Mouse (Mus musculus): Measurements from ENCODE around the gene Sfi1. TPM values are rescaled to one million over a fixed set of nuclear protein-coding genes. Genes with fewer than 3 reads are reported as not detected.
"Not testable (repeated sequence)": the region's sequence is repeated elsewhere in the genome, so short reads cannot be mapped to it uniquely, and the experiment has no call there.

The Sfi1 gene
- polyA plus RNA-seq, 1 experiment = 14.1 TPM

DNA sequence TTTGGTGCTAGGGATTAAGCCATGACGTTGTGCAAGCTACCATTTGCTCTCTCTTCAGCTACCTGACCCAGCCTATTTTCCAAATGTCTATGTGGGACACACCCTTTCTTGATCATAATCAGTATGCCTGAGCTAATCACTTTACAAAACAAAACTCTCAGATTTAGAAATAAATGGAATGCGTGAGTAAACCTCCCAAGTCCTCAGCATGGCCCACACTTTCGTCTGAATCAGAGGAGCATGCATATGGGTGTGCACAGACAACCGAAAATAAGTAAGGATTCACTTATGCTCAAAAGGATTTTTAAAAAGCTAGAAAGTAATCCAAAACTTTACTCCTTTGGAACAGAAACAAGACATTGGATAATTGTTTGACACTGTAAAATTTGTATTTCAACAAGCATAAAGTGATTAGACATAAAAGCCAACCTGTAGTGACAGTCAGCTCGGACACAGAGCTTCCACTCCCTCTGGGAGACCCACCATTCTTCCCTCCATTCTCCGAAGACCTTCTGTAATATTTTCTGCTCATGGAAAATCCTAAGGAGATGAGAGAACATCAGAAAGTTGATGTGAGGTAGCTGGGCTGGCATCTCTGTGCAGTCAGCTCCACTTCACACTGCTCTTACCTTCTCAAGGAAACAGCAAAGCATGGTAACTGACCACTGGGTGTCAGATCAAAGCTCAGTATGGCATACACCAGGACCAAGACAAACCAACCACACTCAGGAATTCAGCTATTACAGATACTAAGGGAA is 14.1 kb downstream of the Sfi1 start:
- 84% methylated on average over 6 of the region's 6 CpGs for WGBS
- not testable (repeated sequence) for DNase-seq (ENCODE audit: low read depth, low spot score)

DNA sequence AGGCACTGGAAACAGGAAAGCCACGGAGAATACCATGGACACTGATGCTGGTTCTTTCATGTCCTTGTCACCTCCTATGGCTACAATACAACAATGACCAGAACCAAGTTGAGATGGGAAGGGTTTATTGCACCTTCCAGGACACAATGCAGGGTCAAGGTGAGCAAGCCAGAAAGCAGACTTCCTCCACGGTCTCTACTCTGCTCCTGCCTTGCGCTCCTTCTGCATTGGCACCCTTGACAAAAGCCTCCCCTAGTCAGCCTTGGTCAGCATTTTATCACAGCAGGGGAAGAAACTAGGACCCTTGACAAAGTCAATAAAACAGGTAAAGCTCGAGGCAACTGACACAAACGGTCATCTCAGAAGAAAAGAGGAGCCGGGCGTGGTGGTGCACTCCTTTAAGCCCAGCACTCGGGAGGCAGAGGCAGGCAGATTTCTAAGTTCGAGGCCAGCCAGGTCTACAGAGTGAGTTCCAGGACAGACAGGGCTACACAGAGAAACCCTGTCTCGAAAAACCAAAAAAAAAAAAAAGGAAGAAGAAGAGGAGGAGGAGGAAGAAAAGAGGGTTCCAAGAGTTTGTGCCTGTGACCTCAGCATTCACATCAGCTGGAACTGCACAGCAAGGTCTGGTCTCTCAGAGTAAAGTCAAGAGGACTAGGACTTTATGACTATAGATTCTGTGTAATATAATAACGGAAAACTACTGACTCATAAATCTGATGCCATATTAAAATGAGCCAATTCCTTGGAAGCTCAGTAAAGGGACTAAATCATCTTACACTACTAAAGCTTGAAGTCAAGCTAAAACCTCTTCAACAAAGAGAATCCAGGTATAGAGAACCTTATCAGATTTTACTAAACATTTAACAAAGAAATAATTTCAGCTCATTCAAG is 19.6 kb downstream of the Sfi1 start:
- WGBS = 71% methylated on average over 11 of the region's 11 CpGs
- not testable (repeated sequence) for DNase-seq (ENCODE audit: low read depth, low spot score)

DNA sequence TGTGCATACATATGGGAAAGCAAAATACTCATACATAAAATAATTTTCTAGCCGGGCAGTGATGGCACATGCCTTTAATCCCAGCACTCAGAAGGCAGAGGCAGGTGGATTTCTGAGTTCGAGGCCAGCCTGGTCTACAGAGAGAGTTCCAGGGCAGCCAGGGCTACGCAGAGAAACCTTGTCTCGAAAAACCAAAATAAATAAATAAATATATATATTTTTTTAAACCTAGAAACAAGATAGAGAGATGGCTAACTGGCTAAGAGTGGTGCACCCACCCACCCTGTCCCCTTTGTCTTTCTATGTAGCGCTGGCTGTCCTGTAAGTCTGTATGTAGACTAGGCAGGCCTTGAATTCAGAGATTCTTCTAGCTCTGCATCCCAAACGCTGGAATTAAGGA is 20.7 kb downstream of the Sfi1 start:
- 66% methylated on average over 6 of the region's 6 CpGs for WGBS

DNA sequence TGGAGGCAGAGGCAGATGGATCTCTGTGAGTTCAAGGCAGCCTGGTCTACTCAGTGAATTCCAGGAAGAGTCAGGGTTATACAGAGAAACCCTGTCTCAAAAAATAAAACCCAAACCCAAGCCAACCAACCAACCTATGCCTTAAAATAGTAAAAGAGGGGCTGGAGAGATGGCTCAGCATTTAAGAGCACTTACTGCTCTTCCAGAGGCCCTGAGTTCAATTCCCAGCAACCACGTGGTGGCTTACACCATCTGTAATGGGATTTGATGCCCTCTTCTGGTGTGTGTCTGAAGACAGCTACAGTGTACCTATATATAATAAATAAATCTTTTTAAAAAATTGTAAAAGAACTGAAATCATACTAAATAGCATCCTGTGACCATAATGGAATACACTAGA is 21.3 kb downstream of the Sfi1 start:
- 66% methylated on average over 1 of the region's 1 CpGs for WGBS
- not testable (repeated sequence) for DNase-seq (ENCODE audit: low read depth, low spot score)

More for the DNA sequence above, 20.7 kb downstream of the Sfi1 start:
- not testable (repeated sequence) for DNase-seq (ENCODE audit: low read depth, low spot score)

DNA sequence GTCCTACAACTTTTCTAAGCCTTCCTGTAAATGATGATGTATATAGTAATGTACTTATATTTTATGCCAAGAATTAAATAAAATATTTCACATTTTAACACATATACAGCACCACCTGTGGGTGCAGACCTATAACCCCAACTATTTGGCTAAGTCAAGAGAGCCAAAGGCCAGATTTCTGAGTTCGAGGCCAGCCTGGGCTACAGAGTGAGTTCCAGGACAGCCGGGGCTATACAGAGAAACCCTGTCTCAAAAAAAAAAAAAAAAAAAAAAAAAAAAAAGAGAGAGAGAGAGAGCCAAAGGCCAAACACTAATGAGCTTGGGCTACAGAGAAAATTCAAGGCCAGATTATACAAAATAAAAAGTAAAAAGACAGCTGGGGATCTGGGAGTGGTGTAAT is 24.2 kb downstream of the Sfi1 start:
- WGBS = 65% methylated on average over 2 of the region's 2 CpGs
- DNase-seq (ENCODE audit: low read depth, low spot score) = not testable (repeated sequence)

DNA sequence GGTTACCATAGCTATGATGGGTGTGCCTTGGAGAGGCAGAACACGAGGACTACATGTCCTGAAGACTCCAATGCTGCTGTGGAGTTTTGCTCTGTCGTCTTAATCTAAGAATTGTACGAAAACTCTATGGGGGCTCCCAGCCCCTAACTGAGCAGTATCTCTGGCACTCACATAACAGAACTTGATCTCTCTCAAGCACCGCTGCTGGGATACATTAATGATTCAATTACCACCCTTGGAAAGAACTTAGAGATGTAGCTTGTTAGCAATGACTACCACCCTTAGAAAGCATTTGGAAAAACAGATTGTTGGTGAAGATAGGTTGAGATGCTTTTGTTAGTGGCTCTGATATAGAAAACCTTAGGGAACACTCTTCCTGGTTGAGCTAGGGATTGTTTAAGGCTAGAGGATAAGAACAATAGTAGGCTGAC is 25.7 kb downstream of the Sfi1 start:
- DNase-seq (ENCODE audit: low read depth, low spot score) = not testable (repeated sequence)

DNA sequence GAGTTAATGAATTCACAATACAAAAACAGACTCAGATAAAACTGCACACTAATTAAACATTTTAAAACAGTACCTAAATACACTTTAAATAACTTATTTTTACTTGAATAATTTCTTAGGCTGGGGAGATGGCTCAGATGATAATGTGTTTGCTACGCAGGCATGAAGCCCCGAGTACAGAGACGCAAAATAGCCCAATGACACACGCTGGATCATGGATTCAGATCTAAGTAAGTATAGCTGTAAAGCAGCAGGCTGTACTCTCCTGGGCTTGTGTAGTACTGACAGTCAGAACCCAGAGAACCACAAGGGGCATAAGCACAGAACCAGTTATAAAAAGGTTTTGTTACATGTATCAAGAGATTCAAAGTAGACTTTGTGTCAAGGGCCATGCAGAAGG is 26.1 kb downstream of the Sfi1 start:
- DNase-seq (ENCODE audit: low read depth, low spot score) = not testable (repeated sequence)
- WGBS = 92% methylated on average over 4 of the region's 4 CpGs

More for the DNA sequence above, 25.7 kb downstream of the Sfi1 start:
- WGBS = 70% methylated on average over 4 of the region's 4 CpGs

DNA sequence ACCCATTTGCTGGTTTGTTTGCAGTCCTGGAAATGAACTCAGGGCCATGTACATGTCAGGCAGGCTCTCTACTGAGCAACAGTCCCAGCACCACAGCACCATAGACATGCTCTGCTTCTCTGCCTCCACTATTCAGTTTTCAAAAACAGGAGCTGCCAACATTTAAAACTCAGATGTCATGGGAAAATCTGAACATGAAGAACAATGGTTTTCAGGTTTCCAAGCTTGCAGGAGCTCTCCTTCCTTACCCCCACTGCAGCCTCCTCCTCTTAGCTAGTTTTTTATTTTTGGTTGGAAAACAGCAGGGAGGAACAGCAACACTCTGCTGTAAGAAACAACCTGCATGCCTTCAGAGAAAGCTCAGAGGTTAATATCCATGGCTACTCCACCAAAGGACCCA is 26.9 kb downstream of the Sfi1 start:
- DNase-seq (ENCODE audit: low read depth, low spot score) = not testable (repeated sequence)

DNA sequence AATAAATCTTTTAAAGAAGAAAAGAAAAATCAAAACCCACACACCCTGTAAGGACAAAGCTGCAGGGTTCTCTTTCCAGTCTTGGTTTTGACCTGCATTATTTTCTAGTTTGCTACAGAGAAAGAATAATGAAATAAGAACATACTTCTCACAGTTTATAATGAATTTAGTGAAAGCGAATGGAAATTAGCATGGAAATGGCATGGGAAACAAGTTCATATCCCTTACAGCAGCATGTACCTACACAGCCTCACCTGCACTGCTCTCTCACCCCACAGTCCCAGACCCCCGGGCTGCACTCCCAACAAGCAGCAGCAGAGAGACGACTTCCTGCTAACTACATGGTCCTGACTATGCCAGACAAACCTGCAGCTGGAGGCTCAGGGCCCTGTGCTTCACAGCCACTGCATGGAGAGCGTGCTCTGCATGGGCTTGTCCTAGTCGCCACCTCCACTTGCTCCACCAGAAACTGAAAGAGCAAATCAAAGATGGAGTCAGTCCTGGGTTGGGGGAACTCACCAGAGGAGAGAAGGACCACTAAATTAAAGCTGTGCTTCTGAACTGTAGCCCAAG is 28.0 kb downstream of the Sfi1 start:
- not testable (repeated sequence) for DNase-seq (ENCODE audit: low read depth, low spot score)
- 88% methylated on average over 3 of the region's 5 CpGs for WGBS

DNA sequence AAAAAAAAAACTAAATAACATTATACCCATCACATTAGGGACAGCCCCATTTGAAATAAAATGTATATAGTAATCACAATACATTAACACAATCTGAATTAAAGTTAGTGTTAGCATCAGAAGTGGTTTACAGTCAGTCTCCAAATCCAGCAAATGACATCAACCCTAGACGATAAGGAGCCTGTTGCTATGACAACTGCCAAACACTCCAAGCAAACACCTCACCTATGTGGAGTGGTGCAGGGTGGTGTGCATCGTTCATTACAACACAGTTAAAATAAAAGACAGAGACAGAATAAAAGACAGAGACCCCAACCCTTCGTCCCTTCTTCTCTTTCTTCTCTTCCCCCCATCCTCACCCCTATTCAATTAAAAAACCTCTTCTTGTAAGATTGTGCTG is 29.6 kb downstream of the Sfi1 start:
- not testable (repeated sequence) for DNase-seq (ENCODE audit: low read depth, low spot score)
- 48% methylated on average over 3 of the region's 3 CpGs for WGBS

DNA sequence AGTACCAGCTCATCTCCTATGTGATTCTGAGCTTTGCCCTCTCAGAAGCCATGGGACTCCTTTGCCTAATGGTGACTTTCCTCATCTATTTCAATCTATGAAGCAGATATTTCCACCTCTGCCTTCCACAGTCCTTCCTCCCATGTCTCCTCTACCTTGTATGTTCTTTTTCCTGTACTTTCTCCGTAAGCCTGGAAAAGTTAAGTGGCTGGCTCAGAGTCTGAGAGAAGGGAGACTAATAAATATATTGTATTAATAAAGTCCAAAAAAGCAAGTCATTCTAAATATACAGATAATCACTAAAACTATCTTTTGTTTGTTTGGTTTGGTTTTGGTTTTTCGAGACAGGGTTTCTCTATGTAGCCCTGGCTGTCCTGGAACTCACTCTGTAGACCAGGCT is 30.1 kb downstream of the Sfi1 start:
- 85% methylated on average over 2 of the region's 2 CpGs for WGBS

DNA sequence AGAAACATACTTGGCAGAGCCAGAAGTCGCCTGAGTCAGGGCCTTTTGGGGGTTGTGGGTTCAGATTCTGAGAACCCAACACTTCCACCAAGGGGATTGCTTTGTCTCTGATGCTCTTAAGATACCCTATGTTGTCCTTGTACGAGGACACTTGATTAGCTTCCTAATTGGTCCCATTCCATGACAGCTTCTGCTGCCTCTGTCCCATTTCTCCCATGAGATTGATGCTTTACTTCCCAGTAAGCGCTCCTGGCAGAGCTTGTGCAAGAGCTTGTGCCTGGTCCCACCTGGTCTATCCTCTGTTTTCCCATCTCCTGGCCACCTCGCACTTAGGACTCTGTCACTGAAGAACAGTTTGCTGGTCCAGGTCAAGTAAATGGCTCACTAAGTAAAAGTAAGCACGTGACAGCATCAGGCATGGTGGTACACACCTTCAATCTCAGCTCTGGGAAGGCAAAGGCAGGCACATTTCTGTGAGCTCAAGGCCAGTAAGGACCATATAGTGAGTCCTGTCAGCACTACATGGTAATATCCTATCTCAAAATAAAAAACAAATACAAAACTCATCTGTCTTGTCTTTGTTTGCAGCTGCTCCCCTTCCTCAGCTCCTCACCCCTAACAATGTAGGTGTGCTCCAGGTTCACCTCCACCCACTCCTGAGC is 30.9 kb downstream of the Sfi1 start:
- DNase-seq (ENCODE audit: low read depth, low spot score) = not testable (repeated sequence)
- WGBS = 68% methylated on average over 5 of the region's 5 CpGs

More for the DNA sequence above, 30.1 kb downstream of the Sfi1 start:
- DNase-seq (ENCODE audit: low read depth, low spot score) = not testable (repeated sequence)

DNA sequence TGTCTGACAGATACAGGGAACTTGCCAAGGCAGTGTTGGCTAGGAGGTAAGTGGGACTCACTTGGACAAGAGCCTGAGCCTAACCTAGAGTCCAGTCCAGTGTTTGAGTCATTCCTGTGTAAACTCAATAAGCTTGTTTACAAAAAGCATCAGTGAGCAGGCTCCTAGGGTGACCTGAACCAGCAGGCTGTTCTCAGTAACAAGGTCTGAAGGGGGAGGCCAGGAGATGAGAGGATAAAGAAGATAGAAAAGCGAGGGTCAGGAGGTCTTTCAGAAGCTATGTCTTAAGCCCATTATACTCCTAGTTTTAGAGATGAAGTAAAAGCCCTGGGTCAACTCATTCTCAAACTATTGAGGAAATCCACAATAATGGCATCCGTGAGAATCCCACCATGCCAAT is 31.9 kb downstream of the Sfi1 start:
- 42% methylated on average over 1 of the region's 2 CpGs for WGBS
- DNase-seq (ENCODE audit: low read depth, low spot score) = not testable (repeated sequence)

DNA sequence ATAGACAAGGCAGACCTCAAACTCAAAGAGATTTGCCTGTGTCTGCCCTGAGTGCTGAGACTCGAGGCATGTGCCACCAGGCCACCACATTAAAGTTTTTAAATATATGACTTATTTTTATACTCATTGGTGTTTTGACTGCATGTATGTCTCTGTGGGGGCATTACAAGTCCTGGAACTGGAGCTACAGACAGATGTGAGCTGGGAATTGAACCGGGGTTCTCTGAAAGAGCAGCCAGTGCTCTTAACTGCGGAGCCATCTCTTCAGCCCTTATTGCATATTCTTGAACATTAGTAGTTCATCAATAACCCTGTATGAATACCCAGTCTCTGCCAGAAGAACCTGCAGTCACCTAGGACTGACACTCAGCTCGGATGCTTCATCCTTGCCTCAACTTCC is 34.5 kb downstream of the Sfi1 start:
- WGBS = 86% methylated on average over 4 of the region's 4 CpGs
- DNase-seq (ENCODE audit: low read depth, low spot score) = not testable (repeated sequence)

DNA sequence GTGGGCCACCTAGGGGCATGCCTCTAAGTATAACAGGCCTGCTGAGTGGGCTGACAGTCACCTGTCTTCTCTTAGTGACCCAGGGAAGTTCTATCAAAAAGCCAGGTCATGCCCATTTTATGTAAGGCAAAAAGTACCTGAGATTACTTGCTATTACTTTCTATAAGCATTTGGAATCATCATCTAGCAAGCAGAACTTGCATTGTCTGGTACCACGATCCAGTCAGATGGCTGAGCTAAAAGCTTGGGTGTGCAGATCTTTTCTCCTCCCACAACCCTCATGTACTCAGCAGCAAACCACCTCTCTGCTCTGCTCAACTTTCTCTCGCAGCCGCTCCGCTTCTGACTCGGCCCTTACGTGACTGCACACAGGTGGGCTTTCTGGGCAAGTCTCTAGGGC is 35.3 kb downstream of the Sfi1 start:
- DNase-seq (ENCODE audit: low read depth, low spot score) = not testable (repeated sequence)
- whole genome bisulfite sequencing = 95% methylated on average over 6 of the region's 6 CpGs

DNA sequence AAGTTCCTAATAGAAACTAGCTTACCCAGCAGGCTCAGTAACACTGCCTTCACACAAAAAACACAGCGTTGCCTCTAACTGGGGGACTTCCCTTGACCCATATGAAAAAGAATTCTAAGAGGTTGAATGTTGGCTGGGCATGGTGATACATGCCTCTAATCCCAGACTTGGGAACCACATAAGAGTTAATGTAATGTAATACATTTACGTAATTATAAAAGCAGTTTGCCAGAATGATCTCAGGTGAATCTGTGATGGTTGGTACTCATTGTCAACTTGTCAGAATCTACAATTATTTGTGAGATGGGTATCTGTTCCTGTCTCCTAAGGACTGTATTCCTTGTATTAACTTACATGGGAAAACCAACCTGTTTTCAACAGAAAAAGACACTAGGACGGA is 36.3 kb downstream of the Sfi1 start:
- 97% methylated on average over 2 of the region's 3 CpGs for WGBS
- DNase-seq (ENCODE audit: low read depth, low spot score) = not testable (repeated sequence)

DNA sequence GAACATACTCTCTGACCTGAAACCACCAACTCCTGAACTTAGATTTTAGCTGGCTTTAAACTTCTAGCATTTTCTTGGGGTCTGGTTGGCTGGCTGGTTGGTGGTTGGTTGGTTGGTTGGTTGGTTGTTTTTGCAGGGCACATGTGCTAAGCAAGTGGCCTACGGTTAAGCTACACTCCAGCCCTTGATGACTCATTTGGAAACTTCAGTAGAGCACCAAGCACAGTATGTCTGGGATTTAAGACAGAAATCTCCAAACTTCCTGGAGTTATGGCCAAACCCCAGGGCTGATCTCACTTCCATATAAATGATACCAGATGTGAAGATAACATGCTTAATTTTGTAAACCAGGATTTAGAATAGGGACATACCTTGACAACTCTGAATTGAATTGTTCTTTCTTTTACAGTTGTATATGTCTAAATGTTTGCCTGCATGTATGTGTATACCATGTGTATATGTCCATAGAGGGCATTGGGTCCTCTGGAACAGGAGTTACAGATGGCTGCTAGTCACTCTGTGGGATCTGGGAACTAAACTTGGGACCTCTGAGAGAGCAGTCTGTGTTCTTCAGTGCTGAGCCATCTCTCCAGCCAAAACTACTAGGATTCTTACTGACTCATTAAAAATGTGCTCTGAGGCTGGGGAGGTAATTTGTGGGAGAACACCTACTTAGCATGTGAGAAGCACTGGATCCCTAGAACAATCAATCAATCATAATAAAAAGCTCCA is 39.4 kb downstream of the Sfi1 start:
- DNase-seq (ENCODE audit: low read depth, low spot score) = not testable (repeated sequence)
- 57% methylated on average over 1 of the region's 1 CpGs for WGBS

DNA sequence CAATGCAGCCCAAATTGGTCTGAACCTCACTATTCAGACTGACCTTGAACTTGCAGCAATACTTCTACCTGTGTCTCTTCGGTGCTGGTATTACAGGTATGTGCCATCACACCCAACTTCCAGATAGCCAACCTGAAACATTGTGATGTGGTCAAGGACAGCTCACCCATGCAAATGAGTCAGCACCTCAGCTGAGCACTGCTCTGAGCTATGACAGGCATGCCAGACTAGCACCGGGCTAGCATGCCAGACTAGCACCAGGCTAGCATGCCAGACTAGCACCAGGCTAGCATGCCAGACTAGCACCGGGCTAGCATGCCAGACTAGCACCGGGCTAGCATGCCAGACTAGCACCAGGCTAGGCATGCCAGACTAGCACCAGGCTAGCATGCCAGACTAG is 41.9 kb downstream of the Sfi1 start:
- 88% methylated on average over 4 of the region's 4 CpGs for WGBS
- DNase-seq (ENCODE audit: low read depth, low spot score) = not testable (repeated sequence)

DNA sequence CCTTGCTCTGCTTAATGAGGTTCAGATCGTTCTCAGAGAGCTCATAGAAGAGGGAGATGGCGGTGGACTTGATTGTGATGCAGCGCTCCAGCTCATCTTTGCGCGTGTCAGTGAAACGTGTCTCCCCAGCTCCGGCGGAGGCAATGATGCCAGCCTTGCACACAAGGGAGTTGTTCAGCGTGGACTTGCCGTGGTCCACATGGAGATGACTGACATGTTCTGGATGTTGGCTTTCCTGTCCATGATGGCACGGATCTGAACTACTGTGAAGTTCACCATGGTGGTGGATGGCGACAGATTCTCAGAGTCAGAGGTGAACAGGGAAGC is 42.6 kb downstream of the Sfi1 start:
- DNase-seq (ENCODE audit: low read depth, low spot score) = not testable (repeated sequence)
- WGBS = 96% methylated on average over 12 of the region's 12 CpGs

Measured in large intestine, adult 2 months (tissue).